ENCODE assay signal across 10 mouse cellular contexts in genomic region chr7:71093301-71093939, GRCm38 (mm10).
A peak's percentile ranks its signal among the peaks of the same experiment; 100 is the strongest.
DNase-seq lines count a peak whose midpoint lies in the region; ATAC-seq lines count a peak whose summit lies in the region.
"Had no signal": no experiment of that assay in that cellular context is flagged by ENCODE, and none has a peak within 500 bp of the region (broad histone marks: within the 10 kb centered on the region; RNA-seq: fewer than 3 reads in every experiment).

No protein-coding gene starts in this region.

- H3K36me3 ChIP-seq in heart, embryonic 11.5 days (ENCODE audit: control insufficient read depth, insufficient read depth, low read length), result no peaks in the 10 kb centered on the region
- no peaks in the 10 kb centered on the region for H3K36me3 ChIP-seq in liver, embryonic 12.5 days
- H3K36me3 ChIP-seq in stomach, embryonic 15.5 days, result no peaks in the 10 kb centered on the region

- no peaks in the 10 kb centered on the region for H3K9me3 ChIP-seq in heart, embryonic 11.5 days (replicated peaks; ENCODE audit: control insufficient read depth, low read length)
- no peaks in the 10 kb centered on the region for H3K9me3 ChIP-seq in liver, embryonic 12.5 days (replicated peaks)
- no peaks in the 10 kb centered on the region for H3K9me3 ChIP-seq in stomach, embryonic 15.5 days
- H3K9me3 ChIP-seq: megakaryocyte, embryonic 14.5 days had no signal

- H3K4me3 ChIP-seq in heart, embryonic 11.5 days (ENCODE audit: low read depth, low read length), result no peak overlapping the region
- H3K4me3 ChIP-seq in liver, embryonic 12.5 days, result no peak overlapping the region
- no peak overlapping the region for H3K4me3 ChIP-seq in stomach, embryonic 15.5 days (replicated peaks)
- H3K4me3 ChIP-seq: megakaryocyte, embryonic 14.5 days had no signal

- WGBS in heart, embryonic 11.5 days (ENCODE audit: insufficient replicate concordance), result 32% methylated on average over 6 of the region's 6 CpGs
- WGBS in liver, embryonic 12.5 days (ENCODE audit: insufficient replicate concordance), result 25% methylated on average over 6 of the region's 6 CpGs
- 42% methylated on average over 6 of the region's 6 CpGs for WGBS in stomach, embryonic 15.5 days

- H3K4me2 ChIP-seq in heart, embryonic 11.5 days, result no peak overlapping the region
- peak overlapping the region; percentile 44 for H3K4me2 ChIP-seq in liver, embryonic 12.5 days
- H3K4me2 ChIP-seq in stomach, embryonic 15.5 days, result no peak overlapping the region

- H3K27ac ChIP-seq in heart, embryonic 11.5 days (ENCODE audit: low read depth, low read length), result 0 out of 2 replicates have a peak overlapping the region, but pooled peaks have one; percentile 1
- H3K27ac ChIP-seq in liver, embryonic 12.5 days, result peak overlapping the region; percentile 51; the same call in 1 of the 2 replicates
- peak overlapping the region; percentile 2; the same call in 1 of the 2 replicates for H3K27ac ChIP-seq in stomach, embryonic 15.5 days

- peaks cover 2% of the 10 kb centered on the region; the same call in 1 of the 2 replicates for H3K4me1 ChIP-seq in heart, embryonic 11.5 days (ENCODE audit: control insufficient read depth, insufficient read depth, low read length)
- H3K4me1 ChIP-seq in liver, embryonic 12.5 days, result peaks cover 30% of the 10 kb centered on the region
- H3K4me1 ChIP-seq in stomach, embryonic 15.5 days, result no peaks in the 10 kb centered on the region

- H3K9ac ChIP-seq in heart, embryonic 11.5 days (ENCODE audit: low read depth, low read length), result no peak overlapping the region
- H3K9ac ChIP-seq in liver, embryonic 12.5 days, result no peak overlapping the region
- no peak overlapping the region for H3K9ac ChIP-seq in stomach, embryonic 15.5 days

- no peaks in the 10 kb centered on the region for H3K27me3 ChIP-seq in heart, embryonic 11.5 days (ENCODE audit: control insufficient read depth, insufficient read depth, low read length)
- H3K27me3 ChIP-seq in liver, embryonic 12.5 days (replicated peaks), result no peaks in the 10 kb centered on the region
- H3K27me3 ChIP-seq in stomach, embryonic 15.5 days (replicated peaks), result no peaks in the 10 kb centered on the region
- H3K27me3 ChIP-seq: megakaryocyte, embryonic 14.5 days had no signal

- no peak for ATAC-seq in heart, embryonic 11.5 days (replicated peaks; ENCODE audit: insufficient number of reproducible peaks, low FRiP score, low TSS enrichment)
- ATAC-seq in liver, embryonic 12.5 days, result peak; percentile 91
- 0 out of 2 replicates have a peak, but pooled peaks have one; percentile 50 for ATAC-seq in stomach, embryonic 15.5 days (ENCODE audit: insufficient read depth, low FRiP score, low read depth)

- peak; percentile 27 for DNase-seq in kidney, postnatal 14 days
- DNase-seq in kidney, adult 11 months, result no peak
- no peak for DNase-seq in frontal cortex, postnatal 36 days (ENCODE audit: low spot score in 2 of 2)
- DNase-seq in left cerebral cortex, adult 11 months (ENCODE audit: low spot score), result no peak
- DNase-seq: cerebellum, adult 2 months; layer of hippocampus, adult 9-11 months had no signal

Comparison
In these comparisons a context has a peak if more than half of its experiments do, and no peak if none do; other contexts are left out.
1. H3K27ac ChIP-seq: peak in every context shown above with its lines; median percentile 51 in liver, embryonic 12.5 days; 2 in stomach, embryonic 15.5 days; 1 in heart, embryonic 11.5 days.